Mouse (Mus musculus): ENCODE data around the gene Fam189b.

Gene Fam189b

DNA sequence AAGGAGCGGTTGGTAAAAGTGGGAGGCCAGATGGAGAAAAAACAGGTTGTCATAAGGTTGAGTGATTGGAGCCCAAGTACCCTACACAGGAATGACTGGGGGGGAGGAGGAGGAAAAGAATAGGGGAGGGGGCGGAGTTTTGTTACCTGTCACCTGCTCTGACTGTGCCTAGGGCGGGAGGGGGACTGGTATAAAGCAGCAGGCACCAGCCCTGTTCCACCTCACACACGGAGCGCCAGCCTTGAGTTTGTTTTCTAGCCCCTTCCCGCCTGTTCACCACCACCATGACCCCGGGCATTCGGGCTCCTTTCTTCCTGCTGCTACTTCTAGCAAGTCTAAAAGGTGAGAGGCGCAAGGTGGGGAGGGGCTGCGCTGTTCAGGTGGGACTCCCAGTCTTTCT lies 45.9 kb downstream of the Fam189b start, which contains the start of gene Muc1:
Gene Muc1 (plus strand): TSS at position 222 of the 400 bp plus-strand sequence.
- no peak for DNase-seq (ENCODE audit: low spot score in 2 of 2)

DNA sequence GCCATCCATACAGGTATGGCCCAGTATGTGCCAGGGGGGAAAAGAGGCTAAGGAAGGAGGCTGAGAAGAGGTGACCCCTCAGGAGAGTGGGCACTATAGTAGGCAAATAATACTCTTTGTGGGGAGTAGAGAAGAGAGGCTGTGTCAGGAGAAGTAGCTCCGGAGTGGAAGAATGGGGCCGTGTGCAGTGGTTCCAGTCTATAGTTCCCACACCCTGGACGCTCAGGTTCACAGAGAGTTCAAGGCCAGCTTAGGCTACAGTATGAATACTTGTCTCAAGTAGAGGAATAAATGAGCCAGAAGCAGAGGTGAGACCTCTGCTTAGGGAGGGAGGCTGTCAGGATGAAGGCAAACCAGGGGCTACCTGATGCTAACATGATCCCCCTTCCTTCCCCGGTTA lies 46.3 kb downstream of the Fam189b start:
- DNase-seq (ENCODE audit: low spot score in 2 of 2), result no peak

DNA sequence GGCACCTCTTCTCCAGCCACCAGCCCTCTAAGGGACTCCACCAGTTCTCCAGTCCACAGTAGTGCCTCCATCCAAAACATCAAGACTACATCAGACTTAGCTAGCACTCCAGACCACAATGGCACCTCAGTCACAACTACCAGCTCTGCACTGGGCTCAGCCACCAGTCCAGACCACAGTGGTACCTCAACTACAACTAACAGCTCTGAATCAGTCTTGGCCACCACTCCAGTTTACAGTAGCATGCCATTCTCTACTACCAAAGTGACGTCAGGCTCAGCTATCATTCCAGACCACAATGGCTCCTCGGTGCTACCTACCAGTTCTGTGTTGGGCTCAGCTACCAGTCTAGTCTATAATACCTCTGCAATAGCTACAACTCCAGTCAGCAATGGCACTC lies 47.6 kb downstream of the Fam189b start:
- DNase-seq (ENCODE audit: low spot score in 2 of 2), result no peak

DNA sequence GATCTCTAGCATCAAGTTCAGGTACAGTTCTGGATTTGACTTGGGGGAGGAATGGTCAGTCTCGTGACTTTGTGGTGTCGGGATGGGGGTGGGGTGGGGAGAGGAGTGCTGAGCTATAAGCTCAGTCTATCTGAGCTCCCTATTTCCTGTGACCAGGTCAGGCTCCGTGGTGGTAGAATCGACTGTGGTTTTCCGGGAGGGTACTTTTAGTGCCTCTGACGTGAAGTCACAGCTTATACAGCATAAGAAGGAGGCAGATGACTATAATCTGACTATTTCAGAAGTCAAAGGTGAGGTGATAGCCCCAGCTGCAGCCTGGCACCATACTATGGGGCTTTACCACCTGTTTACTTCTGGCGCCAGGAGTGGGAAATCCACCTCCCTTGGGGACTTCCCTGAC lies 48.4 kb downstream of the Fam189b start:
- DNase-seq (ENCODE audit: low spot score in 2 of 2), result no peak

DNA sequence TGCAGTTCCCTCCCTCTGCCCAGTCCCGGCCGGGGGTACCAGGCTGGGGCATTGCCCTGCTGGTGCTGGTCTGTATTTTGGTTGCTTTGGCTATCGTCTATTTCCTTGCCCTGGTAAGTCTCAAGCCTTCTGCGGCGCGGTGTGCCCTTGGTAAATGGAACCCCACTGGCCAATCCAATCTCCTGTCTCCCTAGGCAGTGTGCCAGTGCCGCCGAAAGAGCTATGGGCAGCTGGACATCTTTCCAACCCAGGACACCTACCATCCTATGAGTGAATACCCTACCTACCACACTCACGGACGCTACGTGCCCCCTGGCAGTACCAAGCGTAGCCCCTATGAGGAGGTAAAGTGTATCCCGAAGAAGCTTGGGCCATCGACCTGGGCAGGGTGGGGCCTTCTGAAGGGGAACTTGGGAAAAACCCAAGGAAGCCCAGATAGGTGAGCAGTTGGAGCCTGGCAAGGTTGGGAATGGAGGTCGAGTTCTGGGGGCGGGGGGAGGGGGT lies 48.9 kb downstream of the Fam189b start:
- no peak for DNase-seq (ENCODE audit: low spot score in 2 of 2)

DNA sequence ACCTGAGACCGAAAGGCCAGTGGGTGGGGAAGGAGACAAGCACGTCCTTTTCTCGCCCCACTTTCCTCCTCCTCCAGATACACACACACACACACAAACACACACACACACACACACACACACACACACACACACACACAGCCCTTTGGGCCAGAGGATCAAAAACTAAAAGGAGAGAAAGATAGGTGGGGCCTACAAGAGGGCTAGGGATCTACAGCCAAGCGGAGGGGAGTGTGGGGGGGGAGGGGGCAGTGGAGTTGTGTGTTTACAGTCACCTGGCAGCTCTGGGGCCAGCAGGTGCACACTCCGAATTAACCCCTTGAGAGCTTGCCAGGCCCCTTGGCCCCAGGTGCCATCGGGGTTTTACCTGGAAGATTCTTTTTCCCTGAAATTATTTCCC lies 49.7 kb downstream of the Fam189b start:
- DNase-seq (ENCODE audit: low spot score in 2 of 2), result no peak

DNA sequence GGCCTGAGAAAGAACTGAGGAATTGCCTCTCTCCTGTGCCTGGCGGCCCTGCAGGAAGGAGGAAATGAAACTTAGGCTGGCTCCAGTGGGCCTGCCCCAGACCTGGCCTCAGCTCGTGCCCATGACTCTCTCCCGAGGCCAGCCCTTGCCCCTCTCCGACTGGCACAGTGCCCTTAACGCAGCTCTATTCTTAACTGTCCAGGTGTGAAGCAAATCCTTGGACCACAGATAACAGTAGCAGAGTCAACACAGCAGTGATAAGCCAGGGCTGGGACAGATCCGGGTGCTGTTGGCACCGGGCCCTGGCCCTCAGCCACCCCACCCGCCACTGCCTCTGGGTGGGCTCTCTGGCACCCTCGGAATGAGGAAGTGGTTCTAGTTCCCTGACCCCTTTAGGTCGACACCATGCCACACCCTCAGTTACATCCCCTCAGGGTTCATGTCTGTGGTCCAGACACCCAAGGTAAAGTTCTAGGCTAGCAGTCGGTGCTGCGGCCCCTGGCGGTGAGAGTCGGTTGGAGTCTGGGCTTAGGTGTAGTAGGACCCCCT lies 50.7 kb downstream of the Fam189b start:
- no peak for DNase-seq (ENCODE audit: low spot score in 2 of 2)

DNA sequence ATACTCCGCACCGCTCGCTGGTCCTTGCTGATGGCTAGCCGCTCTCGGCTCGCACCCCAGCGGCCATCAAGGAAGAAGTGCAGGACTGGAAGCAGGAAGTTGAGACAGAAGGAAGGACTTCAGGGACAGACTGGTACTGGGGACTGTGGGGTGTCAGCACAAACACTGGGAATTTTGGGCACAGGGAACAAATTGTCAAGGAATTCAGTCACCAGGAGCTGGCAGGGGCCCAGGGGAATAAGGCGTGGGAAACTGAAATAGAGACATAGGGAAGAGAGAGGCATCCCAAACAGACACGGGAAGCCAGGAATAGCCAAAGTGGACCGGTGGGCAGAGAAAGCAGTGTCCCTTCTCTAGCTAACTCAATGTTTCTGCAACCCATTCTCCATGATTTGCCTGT lies 53.6 kb downstream of the Fam189b start:
- DNase-seq (ENCODE audit: low spot score in 2 of 2), result no peak

DNA sequence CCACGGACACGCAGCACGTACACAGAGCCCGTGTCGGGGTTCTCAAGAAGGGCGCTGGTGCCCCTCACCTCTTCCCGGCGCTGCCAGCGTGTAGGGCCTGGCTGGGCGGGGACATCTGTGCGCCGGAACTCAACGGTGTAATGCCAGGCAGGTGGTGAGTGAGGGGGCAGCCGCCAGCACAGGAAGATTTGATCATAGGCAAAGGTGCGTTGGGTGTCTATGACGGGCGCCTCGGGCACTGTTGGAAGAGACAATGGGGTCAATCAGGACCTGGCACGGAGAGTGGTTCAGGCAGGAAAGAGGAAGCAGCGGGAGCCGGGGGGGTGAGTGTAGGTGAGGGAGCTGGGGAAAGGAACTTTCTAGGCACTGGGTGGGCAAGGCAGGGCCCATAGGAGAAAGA lies 54.7 kb downstream of the Fam189b start:
- no peak for DNase-seq (ENCODE audit: low spot score in 2 of 2)

DNA sequence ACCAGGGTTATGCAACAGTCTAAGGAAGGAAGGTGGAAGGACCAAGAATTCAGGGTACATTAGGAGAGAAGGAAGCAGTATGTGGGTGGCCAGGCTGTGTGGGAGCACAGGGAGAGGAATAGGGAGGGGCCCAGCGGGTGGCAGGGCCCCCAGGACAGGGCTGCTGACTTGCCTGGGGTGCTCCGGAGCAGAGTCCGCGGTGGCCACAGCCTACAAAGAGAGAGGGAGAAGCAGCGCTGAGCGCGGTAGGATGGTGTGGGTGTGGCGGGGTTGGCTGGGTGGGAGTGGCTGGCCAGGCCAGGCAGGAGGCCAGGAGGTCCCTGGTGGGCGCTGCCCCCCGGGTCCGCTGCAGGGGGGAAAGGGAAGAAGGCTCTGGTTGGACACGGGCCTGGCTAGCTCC lies 55.6 kb downstream of the Fam189b start:
- no peak for DNase-seq (ENCODE audit: low spot score in 2 of 2)
